Mouse (Mus musculus) thymus, postnatal 0 days (tissue): Measurements from ENCODE around the gene 5530401A14Rik. TPM values are rescaled to one million over a fixed set of nuclear protein-coding genes. Genes with fewer than 3 reads are reported as not detected.

Experiments
- DNase-seq: peaks from one replicate; pipeline ENCODE4 v3.0.0-alpha.2; 2015; ENCODE audit warnings: low spot score
- polyA plus RNA-seq: library from polyadenylated mRNA; unstranded; fragments of >200 nt; fragmentation: Nextera tagmentation; extraction: Ambion mirVana; gene quantifications from 2 replicates; pipeline ENCODE4 v1.2.1, GENCODE M21; 2015

The 5530401A14Rik gene
- polyA plus RNA-seq, 1 experiment from 2014 or later: not detected

DNA sequence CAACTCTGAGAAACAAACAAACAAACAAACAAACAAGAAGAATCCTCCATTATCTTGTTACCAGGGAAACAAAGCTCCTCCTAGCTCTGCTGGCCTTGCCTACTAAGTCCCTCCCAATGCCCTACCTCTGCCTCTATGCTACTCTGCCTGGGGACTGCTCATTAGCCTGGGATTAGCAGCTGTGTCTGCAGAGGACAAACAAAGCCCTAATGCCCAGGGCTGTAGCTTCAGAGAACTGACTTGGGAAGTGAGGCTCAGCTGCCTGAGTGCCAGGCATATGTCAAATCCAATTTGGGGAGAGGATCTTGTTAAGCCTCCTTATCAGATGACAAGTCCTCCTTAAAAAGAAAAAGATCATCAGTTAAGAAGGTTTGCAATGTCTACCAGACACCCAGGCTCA, 65.9 kb downstream of the 5530401A14Rik start:
- no peak for DNase-seq

DNA sequence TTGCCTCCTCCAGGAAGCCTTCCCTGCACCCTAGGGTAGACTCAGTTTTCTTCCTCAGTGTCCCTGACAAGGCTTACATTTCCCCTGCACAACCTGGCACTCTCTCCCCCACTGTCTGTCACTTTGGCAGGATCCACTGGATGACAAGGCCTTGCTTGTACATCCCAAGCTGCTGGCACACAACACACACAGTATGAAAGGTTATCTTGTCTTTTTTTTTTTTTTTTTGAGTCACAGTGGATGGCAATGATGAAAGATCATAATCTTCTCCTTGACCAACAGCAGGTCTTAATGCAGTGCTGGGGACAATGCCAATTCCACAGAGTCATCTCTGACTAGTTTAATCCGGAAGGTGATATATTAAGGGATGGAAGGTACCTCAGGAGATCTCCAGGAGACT, 77.0 kb downstream of the 5530401A14Rik start:
- no peak for DNase-seq

DNA sequence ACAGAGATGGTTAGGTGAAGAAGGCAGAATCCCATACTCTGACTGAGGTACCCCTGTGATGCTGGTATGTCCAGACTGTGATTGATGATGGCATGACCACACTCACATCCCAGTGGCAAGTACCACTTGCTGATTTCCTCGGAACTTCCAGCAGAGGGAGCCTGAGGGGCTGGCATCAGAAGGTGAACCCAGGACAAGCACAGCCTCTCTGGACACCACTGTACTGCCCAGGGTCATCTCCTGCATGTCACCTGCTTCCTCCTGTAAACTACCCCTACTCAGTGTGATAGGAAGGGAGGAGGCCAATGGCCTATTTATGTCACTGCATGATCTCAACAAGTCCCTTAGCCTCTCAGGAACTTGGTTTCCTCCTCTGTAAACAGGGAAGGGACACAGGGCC, 80.5 kb downstream of the 5530401A14Rik start:
- DNase-seq: no peak

DNA sequence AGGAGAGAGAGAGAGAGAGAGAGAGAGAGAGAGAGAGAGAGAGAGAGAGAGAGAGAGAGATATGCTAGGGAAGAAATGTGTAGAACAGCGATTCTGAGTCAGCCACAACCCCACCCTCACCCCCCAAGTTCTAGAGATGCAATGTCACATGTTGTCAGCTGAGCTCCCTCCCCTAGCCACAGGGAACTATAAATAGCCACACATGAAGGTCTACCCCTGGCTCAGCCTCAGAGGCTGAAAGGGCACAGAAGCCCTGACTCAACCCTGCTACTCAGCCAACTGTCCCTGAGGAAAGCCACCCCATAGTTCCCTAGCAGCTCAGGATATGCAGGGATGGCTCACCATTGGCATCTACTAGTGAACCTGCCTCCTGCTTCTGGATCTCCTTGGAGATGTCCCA, 81.7 kb downstream of the 5530401A14Rik start:
- DNase-seq: no peak

Other genes with a start within 250 kb of the 5530401A14Rik start
- not detected in 2 replicates for gene Asic2, start 107.8 kb downstream of the 5530401A14Rik start, polyA plus RNA-seq
- gene Ccl2, start 174.9 kb downstream of the 5530401A14Rik start, polyA plus RNA-seq: 7.0 and 9.1 TPM in 2 replicates
- not detected in 2 replicates for gene Gm17268, start 177.9 kb downstream of the 5530401A14Rik start, polyA plus RNA-seq
- 5.9 and 6.6 TPM in 2 replicates for gene Ccl7, start 185.0 kb downstream of the 5530401A14Rik start, polyA plus RNA-seq
- gene Ccl11, start 197.2 kb downstream of the 5530401A14Rik start, polyA plus RNA-seq: 12.5 and 13.0 TPM in 2 replicates
- gene Ccl12, start 241.2 kb downstream of the 5530401A14Rik start, polyA plus RNA-seq: 18.5 and 19.7 TPM in 2 replicates